Mouse (Mus musculus): ENCODE data around the gene Dcaf12. TPM values are rescaled to one million over a fixed set of nuclear protein-coding genes. Genes with fewer than 3 reads are reported as not detected.

The Dcaf12 gene
- polyA plus RNA-seq, 1 experiment = 47.4 TPM

GRCm38 (mm10) chr4:41257752-41258151, 56.9 kb downstream of the Dcaf12 start:
- TF ChIP-seq POLR2A (IDR thresholded peaks at IDR 0.05; ENCODE audit: borderline replicate concordance, low read depth, low read length) (no peak), CTCF (IDR thresholded peaks at IDR 0.05; ENCODE audit: low read depth, low read length) (no peak)
- Histone ChIP-seq H3K27ac (ENCODE audit: insufficient read depth, low read depth, low read length) (no peak overlapping the region), H3K4me1 (ENCODE audit: control insufficient read depth, insufficient read depth, low read length) (peaks cover 5% of the 10 kb centered on the region), H3K4me3 (ENCODE audit: insufficient read depth, low read length) (no peak overlapping the region)

- peaks cover 5% of the 10 kb centered on the region for H3K4me1 ChIP-seq (ENCODE audit: control insufficient read depth, insufficient read depth, low read length)
- TF ChIP-seq POLR2A (IDR thresholded peaks at IDR 0.05; ENCODE audit: borderline replicate concordance, low read depth, low read length) (no peak), CTCF (IDR thresholded peaks at IDR 0.05; ENCODE audit: low read depth, low read length) (no peak)
These were observed 59.0 kb downstream of the Dcaf12 start for GRCm38 (mm10) chr4:41255564-41256210.

GRCm38 (mm10) chr4:41253756-41254155, 60.9 kb downstream of the Dcaf12 start:
- no peak overlapping the region for H3K4me3 ChIP-seq (ENCODE audit: insufficient read depth, low read length)
- TF ChIP-seq POLR2A (IDR thresholded peaks at IDR 0.05; ENCODE audit: borderline replicate concordance, low read depth, low read length) = no peak
- no peak for TF ChIP-seq CTCF (IDR thresholded peaks at IDR 0.05; ENCODE audit: low read depth, low read length)
- H3K4me1 ChIP-seq (ENCODE audit: control insufficient read depth, insufficient read depth, low read length) = peaks cover 6% of the 10 kb centered on the region
- H3K27ac ChIP-seq (ENCODE audit: insufficient read depth, low read depth, low read length) = no peak overlapping the region

More at GRCm38 (mm10) chr4:41255564-41256210, 59.0 kb downstream of the Dcaf12 start:
- Histone ChIP-seq H3K4me3 (ENCODE audit: insufficient read depth, low read length) (no peak overlapping the region), H3K27ac (ENCODE audit: insufficient read depth, low read depth, low read length) (no peak overlapping the region)

GRCm38 (mm10) chr4:41245408-41245807, 69.3 kb downstream of the Dcaf12 start:
- no peak for TF ChIP-seq CTCF (IDR thresholded peaks at IDR 0.05; ENCODE audit: low read depth, low read length)
- no peak for TF ChIP-seq POLR2A (IDR thresholded peaks at IDR 0.05; ENCODE audit: borderline replicate concordance, low read depth, low read length)
- Histone ChIP-seq H3K4me1 (ENCODE audit: control insufficient read depth, insufficient read depth, low read length) (peaks cover 5% of the 10 kb centered on the region), H3K27ac (ENCODE audit: insufficient read depth, low read depth, low read length) (no peak overlapping the region), H3K4me3 (ENCODE audit: insufficient read depth, low read length) (no peak overlapping the region)

Other genes starting within 250 kb of the Dcaf12 start
- gene Aqp3, start 216.7 kb downstream of the Dcaf12 start, polyA plus RNA-seq (2012; ENCODE audit: insufficient read depth, insufficient read length, missing spikeins) = not detected in 2 replicates
- gene Nol6, start 190.4 kb downstream of the Dcaf12 start, polyA plus RNA-seq (2012; ENCODE audit: insufficient read depth, insufficient read length, missing spikeins) = 11.8 and 12.6 TPM in 2 replicates
- 129 and 135 TPM in 2 replicates for gene Ube2r2, start 179.1 kb downstream of the Dcaf12 start, polyA plus RNA-seq (2012; ENCODE audit: insufficient read depth, insufficient read length, missing spikeins)
- gene Ubap2, start 39.7 kb downstream of the Dcaf12 start, polyA plus RNA-seq (2012; ENCODE audit: insufficient read depth, insufficient read length, missing spikeins) = 30.6 and 37.2 TPM in 2 replicates
- gene Ubap1, start 34.1 kb upstream of the Dcaf12 start, polyA plus RNA-seq (2012; ENCODE audit: insufficient read depth, insufficient read length, missing spikeins) = 106 and 116 TPM in 2 replicates
- 3.6 and 4.0 TPM in 2 replicates for gene Kif24, start 150.0 kb upstream of the Dcaf12 start, polyA plus RNA-seq (2012; ENCODE audit: insufficient read depth, insufficient read length, missing spikeins)
- gene Nudt2, start 150.3 kb upstream of the Dcaf12 start, polyA plus RNA-seq (2012; ENCODE audit: insufficient read depth, insufficient read length, missing spikeins) = 28.7 and 29.4 TPM in 2 replicates
- 0.39 and 0.69 TPM in 2 replicates for gene AI464131, start 188.2 kb upstream of the Dcaf12 start, polyA plus RNA-seq (2012; ENCODE audit: insufficient read depth, insufficient read length, missing spikeins)
- gene 1110017D15Rik, start 202.4 kb upstream of the Dcaf12 start, polyA plus RNA-seq (2012; ENCODE audit: insufficient read depth, insufficient read length, missing spikeins) = 4.6 TPM in 1 of 2 replicates, not detected in the other

Data from bone marrow macrophage, adult 2 months (primary cell).